Mouse (Mus musculus) hindbrain, embryonic 16.5 days (tissue): ENCODE measurements around the gene Fads6. TPM values are rescaled to one million over a fixed set of nuclear protein-coding genes. Genes with fewer than 3 reads are reported as not detected.
A peak's percentile ranks its signal among the peaks of the same experiment; 100 is the strongest.

Experiments used
- ATAC-seq: fragments of 200-750 bp; cut with Nextera tagmentation; 2 replicates; pipeline ENCODE4 v1.8.0; 2017; ENCODE audit warnings: moderate TSS enrichment, moderate library complexity
- H3K27ac ChIP-seq: fragments of 300-500 bp; sonication (generic); 2 replicates; pipeline ENCODE4 v1.5.1; 2014; ENCODE audit warnings: low read depth, mild to moderate bottlenecking, control low read depth, low read length, moderate library complexity
- H3K27me3 ChIP-seq: fragments of 300-500 bp; sonication (generic); replicated peaks from 2 replicates; pipeline ENCODE4 v1.6.1; 2014; ENCODE audit warnings: low read length; ENCODE audit not compliant: control insufficient read depth, insufficient read depth
- H3K36me3 ChIP-seq: fragments of 300-500 bp; sonication (generic); 2 replicates; pipeline ENCODE4 v1.6.1; 2014; ENCODE audit warnings: mild to moderate bottlenecking, low read length, moderate library complexity, mixed read lengths; ENCODE audit not compliant: control insufficient read depth, insufficient read depth
- H3K4me1 ChIP-seq: fragments of 300-500 bp; sonication (generic); 2 replicates; pipeline ENCODE4 v1.6.1; 2014; ENCODE audit warnings: low read depth, low read length; ENCODE audit not compliant: control insufficient read depth, insufficient read depth
- H3K4me2 ChIP-seq: fragments of 300-500 bp; sonication (generic); 2 replicates; pipeline ENCODE4 v1.6.1; 2014; ENCODE audit warnings: mild to moderate bottlenecking, low read length, control low read depth, moderate library complexity
- H3K4me3 ChIP-seq: fragments of 300-500 bp; sonication (generic); 2 replicates; pipeline ENCODE4 v1.5.1; 2014; ENCODE audit warnings: mild to moderate bottlenecking, low read length, control low read depth, moderate library complexity
- H3K9ac ChIP-seq: fragments of 300-500 bp; sonication (generic); 2 replicates; pipeline ENCODE4 v1.6.1; 2014; ENCODE audit warnings: low read depth, mild to moderate bottlenecking, control low read depth, low read length, moderate library complexity
- H3K9me3 ChIP-seq: fragments of 300-500 bp; sonication (generic); 2 replicates; pipeline ENCODE4 v1.6.1; 2014; ENCODE audit warnings: mild to moderate bottlenecking, low read length, moderate library complexity; ENCODE audit not compliant: control insufficient read depth
- WGBS: fragments of 180-500 bp; shearing (Covaris S2); extraction: QIAGEN DNeasy Blood & Tissue Kit; methylation state at CpG from one replicate; pipeline ENCODE4 v1.1.7; 2014; 5-methylcytosine and 5-hydroxymethylcytosine counted together
- polyA plus RNA-seq: library from polyadenylated mRNA; unstranded; fragments of >200 nt; fragmentation: Nextera tagmentation; extraction: Ambion mirVana; gene quantifications from 2 replicates; pipeline ENCODE4 v1.2.1, GENCODE M21; 2015

Gene Fads6
- polyA plus RNA-seq, result 1.4 and 2.0 TPM in 2 replicates

GRCm38 (mm10) chr11:115297214-115297826, at the start of gene Fads6:
TSS of gene Fads6 (minus strand) at chr11:115297663.
- no peaks in the 10 kb centered on the region for H3K36me3 ChIP-seq
- peak; percentile 88 for ATAC-seq
- under 1% methylated on average over 44 of the region's 44 CpGs for WGBS
- H3K4me1 ChIP-seq, result peaks cover 4% of the 10 kb centered on the region; the same call in 1 of the 2 replicates
- H3K27ac ChIP-seq, result peak within 1 kb of the TSS; percentile 70
- peak within 1 kb of the TSS; percentile 88 for H3K4me2 ChIP-seq
- H3K4me3 ChIP-seq, result peak within 1 kb of the TSS; percentile 65
- H3K27me3 ChIP-seq, result no peaks in the 10 kb centered on the region
- peak within 1 kb of the TSS; percentile 74 for H3K9ac ChIP-seq
- no peaks in the 10 kb centered on the region for H3K9me3 ChIP-seq

- Histone ChIP-seq H3K4me1 (no peaks in the 10 kb centered on the region), H3K9ac (no peak overlapping the region), H3K4me3 (no peak overlapping the region), H3K27ac (no peak overlapping the region), H3K27me3 (no peaks in the 10 kb centered on the region; the same call in 1 of the 2 replicates), H3K9me3 (no peaks in the 10 kb centered on the region), H3K36me3 (0 out of 2 replicates have a peak, but pooled peaks cover 3% of the 10 kb centered on the region), H3K4me2 (no peak overlapping the region)
- WGBS, result 49% methylated on average over 7 of the region's 7 CpGs
- ATAC-seq, result no peak
Observed at GRCm38 (mm10) chr11:115345515-115345914, 48.1 kb upstream of the Fads6 start.

- no peaks in the 10 kb centered on the region for H3K4me1 ChIP-seq
- no peak overlapping the region for H3K4me3 ChIP-seq
- H3K27ac ChIP-seq, result no peak overlapping the region
- H3K9ac ChIP-seq, result no peak overlapping the region
- no peaks in the 10 kb centered on the region; the same call in 1 of the 2 replicates for H3K27me3 ChIP-seq
- H3K4me2 ChIP-seq, result no peak overlapping the region
- H3K36me3 ChIP-seq, result 0 out of 2 replicates have a peak, but pooled peaks cover 3% of the 10 kb centered on the region
- no peaks in the 10 kb centered on the region for H3K9me3 ChIP-seq
- 18% methylated on average over 12 of the region's 12 CpGs for WGBS
- ATAC-seq, result no peak
Observed at GRCm38 (mm10) chr11:115344967-115345366, 47.5 kb upstream of the Fads6 start.

GRCm38 (mm10) chr11:115341866-115342265, 44.4 kb upstream of the Fads6 start:
- Histone ChIP-seq H3K27me3 (peaks cover 3% of the 10 kb centered on the region; the same call in 1 of the 2 replicates), H3K36me3 (no peaks in the 10 kb centered on the region), H3K4me2 (no peak overlapping the region), H3K4me3 (no peak overlapping the region), H3K27ac (no peak overlapping the region), H3K9ac (no peak overlapping the region), H3K4me1 (no peaks in the 10 kb centered on the region), H3K9me3 (no peaks in the 10 kb centered on the region)
- WGBS, result 75% methylated on average over 6 of the region's 6 CpGs
- ATAC-seq, result no peak

GRCm38 (mm10) chr11:115341246-115341645, 43.8 kb upstream of the Fads6 start:
- H3K4me2 ChIP-seq, result no peak overlapping the region
- no peaks in the 10 kb centered on the region for H3K4me1 ChIP-seq
- H3K9me3 ChIP-seq, result no peaks in the 10 kb centered on the region
- peaks cover 4% of the 10 kb centered on the region for H3K27me3 ChIP-seq
- no peak for ATAC-seq
- H3K9ac ChIP-seq, result no peak overlapping the region
- WGBS, result 70% methylated on average over 2 of the region's 2 CpGs
- H3K4me3 ChIP-seq, result no peak overlapping the region
- no peak overlapping the region for H3K27ac ChIP-seq
- no peaks in the 10 kb centered on the region for H3K36me3 ChIP-seq

- Histone ChIP-seq H3K27me3 (peaks cover 14% of the 10 kb centered on the region), H3K9me3 (no peaks in the 10 kb centered on the region)
- ATAC-seq, result no peak
Observed at GRCm38 (mm10) chr11:115337826-115338225, 40.4 kb upstream of the Fads6 start.

GRCm38 (mm10) chr11:115337350-115337749, 39.9 kb upstream of the Fads6 start:
- Histone ChIP-seq H3K27ac (no peak overlapping the region), H3K9ac (no peak overlapping the region), H3K4me3 (no peak overlapping the region), H3K27me3 (peaks cover 14% of the 10 kb centered on the region), H3K4me1 (peaks cover 8% of the 10 kb centered on the region), H3K36me3 (no peaks in the 10 kb centered on the region), H3K9me3 (no peaks in the 10 kb centered on the region), H3K4me2 (no peak overlapping the region)
- ATAC-seq, result no peak
- 82% methylated on average over 3 of the region's 3 CpGs for WGBS

More at GRCm38 (mm10) chr11:115337826-115338225, 40.4 kb upstream of the Fads6 start:
- Histone ChIP-seq H3K27ac (no peak overlapping the region), H3K4me1 (peaks cover 8% of the 10 kb centered on the region), H3K4me3 (no peak overlapping the region), H3K9ac (no peak overlapping the region), H3K36me3 (no peaks in the 10 kb centered on the region), H3K4me2 (no peak overlapping the region)
- WGBS, result 67% methylated on average over 1 of the region's 1 CpGs

- Histone ChIP-seq H3K9ac (no peak overlapping the region), H3K36me3 (no peaks in the 10 kb centered on the region), H3K27ac (no peak overlapping the region), H3K4me2 (no peak overlapping the region), H3K9me3 (no peaks in the 10 kb centered on the region), H3K27me3 (peaks cover 14% of the 10 kb centered on the region), H3K4me3 (no peak overlapping the region), H3K4me1 (peaks cover 8% of the 10 kb centered on the region)
- no peak for ATAC-seq
- 27% methylated on average over 6 of the region's 6 CpGs for WGBS
Observed at GRCm38 (mm10) chr11:115336115-115336514, 38.7 kb upstream of the Fads6 start.

- H3K9me3 ChIP-seq, result no peaks in the 10 kb centered on the region
- 60% methylated on average over 12 of the region's 12 CpGs for WGBS
- H3K9ac ChIP-seq, result no peak overlapping the region
- H3K4me3 ChIP-seq, result no peak overlapping the region
- H3K27ac ChIP-seq, result no peak overlapping the region
- peak overlapping the region; percentile 70; the same call in 1 of the 2 replicates for H3K4me2 ChIP-seq
- H3K4me1 ChIP-seq, result peaks cover 8% of the 10 kb centered on the region
- H3K36me3 ChIP-seq, result no peaks in the 10 kb centered on the region
- H3K27me3 ChIP-seq, result peaks cover 14% of the 10 kb centered on the region
- no peak for ATAC-seq
Observed at GRCm38 (mm10) chr11:115335223-115335622, 37.8 kb upstream of the Fads6 start.
